Mouse (Mus musculus): ENCODE measurements at regions not wholly inside any gene's neighbourhood (a gene's known extent, or its start where the extent isn't known, plus 50 kb on each side); places are given as distances from the start of the nearest gene placed in this dataset.

GRCm38 (mm10) chr19:27509956-27510639 is 80.5 kb upstream of the Pum3 start:
- ATAC-seq (ENCODE audit: insufficient read depth), result no peak
- 51% methylated on average over 6 of the region's 6 CpGs for WGBS (ENCODE audit: insufficient replicate concordance)
- no peak for TF ChIP-seq CTCF (IDR thresholded peaks at IDR 0.05; ENCODE audit: low read depth)
- TF ChIP-seq EP300 (IDR thresholded peaks at IDR 0.05; ENCODE audit: low read depth), result no peak

GRCm38 (mm10) chr19:27498278-27498677 is 68.7 kb upstream of the Pum3 start:
- no peak overlapping the region for H3K4me3 ChIP-seq (ENCODE audit: insufficient read depth in 1 of 2, low read depth in 2 of 2, low read length in 2 of 2)
- DNase-seq (ENCODE audit: low read depth in 3 of 3, low spot score in 3 of 3) (no peak), ATAC-seq (ENCODE audit: insufficient read depth) (no peak)
- no peak overlapping the region for H3K4me2 ChIP-seq (ENCODE audit: low read depth)
- H3K36me3 ChIP-seq (replicated peaks; ENCODE audit: control insufficient read depth, insufficient read depth, low read depth), result no peaks in the 10 kb centered on the region
- H3K4me1 ChIP-seq (replicated peaks; ENCODE audit: control insufficient read depth in 2 of 2, insufficient read depth in 2 of 2, low read length in 1 of 2), result no peaks in the 10 kb centered on the region
- TF ChIP-seq CTCF (IDR thresholded peaks at IDR 0.05; ENCODE audit: low read depth), result no peak
- no peak for TF ChIP-seq EP300 (IDR thresholded peaks at IDR 0.05; ENCODE audit: low read depth)
- H3K9me3 ChIP-seq (ENCODE audit: control insufficient read depth, low read length), result no peaks in the 10 kb centered on the region
- H3K27me3 ChIP-seq (ENCODE audit: control insufficient read depth, insufficient read depth, low read length), result no peaks in the 10 kb centered on the region
- 57% methylated on average over 4 of the region's 4 CpGs for WGBS (ENCODE audit: insufficient replicate concordance)
- H3K9ac ChIP-seq (replicated peaks), result no peak overlapping the region
- H3K27ac ChIP-seq, result no peak overlapping the region

More at GRCm38 (mm10) chr19:27509956-27510639, 80.5 kb upstream of the Pum3 start:
- no peak overlapping the region for H3K27ac ChIP-seq
- no peaks in the 10 kb centered on the region for H3K9me3 ChIP-seq (ENCODE audit: control insufficient read depth, low read length)
- H3K27me3 ChIP-seq (ENCODE audit: control insufficient read depth, insufficient read depth, low read length), result no peaks in the 10 kb centered on the region
- H3K9ac ChIP-seq (replicated peaks), result no peak overlapping the region
- no peak overlapping the region for H3K4me2 ChIP-seq (ENCODE audit: low read depth)
- no peak for DNase-seq (ENCODE audit: low read depth in 3 of 3, low spot score in 3 of 3)
- H3K36me3 ChIP-seq (replicated peaks; ENCODE audit: control insufficient read depth, insufficient read depth, low read depth), result no peaks in the 10 kb centered on the region
- no peaks in the 10 kb centered on the region for H3K4me1 ChIP-seq (replicated peaks; ENCODE audit: control insufficient read depth in 2 of 2, insufficient read depth in 2 of 2, low read length in 1 of 2)
- no peak overlapping the region for H3K4me3 ChIP-seq (ENCODE audit: insufficient read depth in 1 of 2, low read depth in 2 of 2, low read length in 2 of 2)

- no peak overlapping the region for H3K4me3 ChIP-seq (ENCODE audit: insufficient read depth in 1 of 2, low read depth in 2 of 2, low read length in 2 of 2)
These were observed 62.8 kb upstream of the Pum3 start for GRCm38 (mm10) chr19:27492468-27492867.

GRCm38 (mm10) chr19:27491873-27492272 is 62.2 kb upstream of the Pum3 start:
- H3K36me3 ChIP-seq (replicated peaks; ENCODE audit: control insufficient read depth, insufficient read depth, low read depth), result no peaks in the 10 kb centered on the region
- no peak overlapping the region for H3K9ac ChIP-seq (replicated peaks)
- H3K4me1 ChIP-seq (replicated peaks; ENCODE audit: control insufficient read depth in 2 of 2, insufficient read depth in 2 of 2, low read length in 1 of 2), result no peaks in the 10 kb centered on the region
- 68% methylated on average over 5 of the region's 5 CpGs for WGBS (ENCODE audit: insufficient replicate concordance)
- no peak for TF ChIP-seq EP300 (IDR thresholded peaks at IDR 0.05; ENCODE audit: low read depth)
- no peak overlapping the region for H3K4me3 ChIP-seq (ENCODE audit: insufficient read depth in 1 of 2, low read depth in 2 of 2, low read length in 2 of 2)
- H3K27ac ChIP-seq, result no peak overlapping the region
- DNase-seq (ENCODE audit: low read depth in 3 of 3, low spot score in 3 of 3) (no peak), ATAC-seq (ENCODE audit: insufficient read depth) (no peak)
- no peaks in the 10 kb centered on the region for H3K27me3 ChIP-seq (ENCODE audit: control insufficient read depth, insufficient read depth, low read length)
- H3K4me2 ChIP-seq (ENCODE audit: low read depth), result no peak overlapping the region
- H3K9me3 ChIP-seq (ENCODE audit: control insufficient read depth, low read length), result no peaks in the 10 kb centered on the region

More at GRCm38 (mm10) chr19:27492468-27492867, 62.8 kb upstream of the Pum3 start:
- Histone ChIP-seq H3K4me2 (ENCODE audit: low read depth) (no peak overlapping the region), H3K4me1 (replicated peaks; ENCODE audit: control insufficient read depth in 2 of 2, insufficient read depth in 2 of 2, low read length in 1 of 2) (no peaks in the 10 kb centered on the region), H3K36me3 (replicated peaks; ENCODE audit: control insufficient read depth, insufficient read depth, low read depth) (no peaks in the 10 kb centered on the region), H3K9me3 (ENCODE audit: control insufficient read depth, low read length) (no peaks in the 10 kb centered on the region), H3K27me3 (ENCODE audit: control insufficient read depth, insufficient read depth, low read length) (no peaks in the 10 kb centered on the region), H3K9ac (replicated peaks) (no peak overlapping the region), H3K27ac (no peak overlapping the region)
- TF ChIP-seq CTCF (IDR thresholded peaks at IDR 0.05; ENCODE audit: low read depth) (no peak), EP300 (IDR thresholded peaks at IDR 0.05; ENCODE audit: low read depth) (no peak)
- DNase-seq (ENCODE audit: low read depth in 3 of 3, low spot score in 3 of 3) (no peak), ATAC-seq (ENCODE audit: insufficient read depth) (no peak)
- 78% methylated on average over 8 of the region's 8 CpGs for WGBS (ENCODE audit: insufficient replicate concordance)

- no peak for ATAC-seq (ENCODE audit: insufficient read depth)
- 45% methylated on average over 4 of the region's 4 CpGs for WGBS (ENCODE audit: insufficient replicate concordance)
- H3K4me1 ChIP-seq (replicated peaks; ENCODE audit: control insufficient read depth in 2 of 2, insufficient read depth in 2 of 2, low read length in 1 of 2), result no peaks in the 10 kb centered on the region
- DNase-seq (ENCODE audit: low read depth in 3 of 3, low spot score in 3 of 3), result no peak
- H3K4me3 ChIP-seq (ENCODE audit: insufficient read depth in 1 of 2, low read depth in 2 of 2, low read length in 2 of 2), result no peak overlapping the region
- no peak overlapping the region for H3K9ac ChIP-seq (replicated peaks)
- no peaks in the 10 kb centered on the region for H3K9me3 ChIP-seq (ENCODE audit: control insufficient read depth, low read length)
- no peak overlapping the region for H3K4me2 ChIP-seq (ENCODE audit: low read depth)
- H3K27ac ChIP-seq, result no peak overlapping the region
- no peaks in the 10 kb centered on the region for H3K36me3 ChIP-seq (replicated peaks; ENCODE audit: control insufficient read depth, insufficient read depth, low read depth)
- no peaks in the 10 kb centered on the region for H3K27me3 ChIP-seq (ENCODE audit: control insufficient read depth, insufficient read depth, low read length)
- TF ChIP-seq EP300 (IDR thresholded peaks at IDR 0.05; ENCODE audit: low read depth) (no peak), CTCF (IDR thresholded peaks at IDR 0.05; ENCODE audit: low read depth) (no peak)
These were observed 59.4 kb upstream of the Pum3 start for GRCm38 (mm10) chr19:27489053-27489452.

Measured in liver, embryonic 14.5 days (tissue).